Mouse (Mus musculus) embryonic facial prominence, embryonic 11.5 days (tissue): ENCODE data around the gene Gtf3c6. TPM values are rescaled to one million over a fixed set of nuclear protein-coding genes. Genes with fewer than 3 reads are reported as not detected.

Experiments
- ATAC-seq: fragments of 200-750 bp; cut with Nextera tagmentation; replicated peaks from 2 replicates; pipeline ENCODE4 v1.8.0; 2017; ENCODE audit warnings: low read depth; ENCODE audit not compliant: insufficient number of reproducible peaks, low FRiP score, low TSS enrichment
- DNase-seq: peaks from one replicate; pipeline ENCODE4 v3.0.0-alpha.2; 2015; ENCODE audit warnings: low spot score
- H3K27ac ChIP-seq: fragments of 300-500 bp; sonication (generic); replicated peaks from 2 replicates; pipeline ENCODE4 v1.5.1; 2014; ENCODE audit warnings: mild to moderate bottlenecking, low read depth, low read length, control low read depth
- H3K27me3 ChIP-seq: fragments of 300-500 bp; sonication (generic); 2 replicates; pipeline ENCODE4 v1.6.1; 2014; ENCODE audit warnings: mild to moderate bottlenecking, low read length, moderate library complexity, mixed read lengths; ENCODE audit not compliant: control insufficient read depth, insufficient read depth
- H3K36me3 ChIP-seq: fragments of 300-500 bp; sonication (generic); replicated peaks from 2 replicates; pipeline ENCODE4 v1.6.1; 2014; ENCODE audit warnings: low read depth, mild to moderate bottlenecking, low read length, moderate library complexity, mixed read lengths; ENCODE audit not compliant: control insufficient read depth, insufficient read depth
- H3K4me1 ChIP-seq: fragments of 300-500 bp; sonication (generic); 2 replicates; pipeline ENCODE4 v1.6.1; 2014; ENCODE audit warnings: low read length, mixed read lengths; ENCODE audit not compliant: control insufficient read depth, insufficient read depth
- H3K4me2 ChIP-seq: fragments of 300-500 bp; sonication (generic); 2 replicates; pipeline ENCODE4 v1.6.1; 2014; ENCODE audit warnings: low read depth, mild to moderate bottlenecking, control low read depth, low read length, moderate library complexity
- H3K4me3 ChIP-seq: fragments of 300-500 bp; sonication (generic); 2 replicates; pipeline ENCODE4 v1.5.1; 2014; ENCODE audit warnings: low read depth, low read length, control low read depth
- H3K9ac ChIP-seq: fragments of 300-500 bp; sonication (generic); replicated peaks from 2 replicates; pipeline ENCODE4 v1.6.1; 2014; ENCODE audit warnings: mild to moderate bottlenecking, control low read depth, low read length
- H3K9me3 ChIP-seq: fragments of 300-500 bp; sonication (generic); replicated peaks from 2 replicates; pipeline ENCODE4 v1.6.1; 2016; ENCODE audit warnings: mild to moderate bottlenecking, low read length, inconsistent platforms, mixed read lengths; ENCODE audit not compliant: control insufficient read depth
- WGBS: fragments of 180-500 bp; shearing (Covaris S2); extraction: QIAGEN DNeasy Blood & Tissue Kit; methylation state at CpG from one replicate; pipeline ENCODE4 v1.1.7; 2014; 5-methylcytosine and 5-hydroxymethylcytosine counted together
- polyA plus RNA-seq: library from polyadenylated mRNA; unstranded; fragments of >200 nt; fragmentation: Nextera tagmentation; extraction: Ambion mirVana; gene quantifications from 2 replicates; pipeline ENCODE4 v1.2.1, GENCODE M21; 2014

Gene Gtf3c6
- polyA plus RNA-seq, 1 experiment from 2014 or later = 156 TPM

DNA sequence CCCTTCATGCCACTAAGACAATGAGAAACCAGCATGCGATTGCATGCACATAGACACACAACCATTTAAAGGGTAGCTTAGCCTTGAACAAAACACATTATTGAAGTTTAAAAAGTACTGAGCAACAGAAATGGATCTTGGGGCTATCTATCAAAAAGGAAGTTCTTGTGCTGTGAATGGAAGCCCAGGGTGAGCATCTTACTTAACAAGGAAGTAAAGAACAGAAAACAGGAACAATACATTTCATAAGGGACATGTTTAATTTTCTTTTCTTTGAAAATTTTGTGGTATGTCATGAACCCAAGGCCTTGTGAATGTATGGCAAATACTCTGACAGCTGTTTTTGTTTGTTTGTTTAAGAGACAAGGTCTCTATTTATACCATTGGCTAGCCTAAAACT lies 28.2 kb downstream of the Gtf3c6 start:
- WGBS = 94% methylated on average over 1 of the region's 1 CpGs
- Histone ChIP-seq H3K27me3 (no peaks in the 10 kb centered on the region), H3K9ac (no peak overlapping the region), H3K4me2 (no peak overlapping the region), H3K4me1 (no peaks in the 10 kb centered on the region), H3K9me3 (no peaks in the 10 kb centered on the region), H3K36me3 (peaks cover 5% of the 10 kb centered on the region), H3K27ac (no peak overlapping the region), H3K4me3 (no peak overlapping the region)
- DNase-seq = no peak
- ATAC-seq = no peak

DNA sequence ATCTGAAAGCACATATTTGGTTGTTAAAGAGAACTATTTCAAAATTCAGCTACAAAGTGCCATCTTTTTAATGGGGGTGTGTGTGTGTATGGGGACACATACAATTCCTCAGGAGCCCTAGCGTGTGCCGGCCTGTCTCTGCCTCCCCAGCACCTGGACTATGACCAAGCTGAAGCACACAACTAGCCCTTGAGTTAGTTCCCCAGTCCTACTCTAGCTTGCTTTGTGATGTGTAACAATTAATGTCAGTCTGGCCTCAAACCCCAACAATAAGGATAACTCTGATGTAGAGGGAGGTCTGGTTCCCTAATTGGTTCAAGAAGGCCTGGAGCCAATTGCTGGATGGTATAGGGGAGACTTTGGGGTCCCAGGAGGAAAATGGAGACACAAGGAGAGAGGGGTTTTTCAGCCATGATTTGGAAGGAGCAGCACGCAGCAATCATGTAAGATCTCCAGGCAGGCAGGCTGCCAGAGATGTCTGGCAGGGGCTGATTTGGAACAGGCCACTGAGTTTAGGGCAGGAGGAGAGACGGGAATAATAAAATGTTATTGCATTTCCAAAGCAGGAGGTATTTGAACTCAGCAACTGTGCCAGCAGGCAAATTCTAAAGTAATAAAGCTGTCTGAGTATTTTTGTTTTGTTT lies 30.1 kb downstream of the Gtf3c6 start:
- Histone ChIP-seq H3K4me3 (no peak overlapping the region), H3K4me1 (no peaks in the 10 kb centered on the region), H3K27me3 (no peaks in the 10 kb centered on the region), H3K36me3 (peaks cover 5% of the 10 kb centered on the region), H3K9me3 (no peaks in the 10 kb centered on the region), H3K9ac (no peak overlapping the region), H3K27ac (no peak overlapping the region), H3K4me2 (no peak overlapping the region)
- DNase-seq (no peak), ATAC-seq (no peak)
- WGBS = 84% methylated on average over 4 of the region's 4 CpGs

- no peak for DNase-seq
- no peak overlapping the region for H3K4me3 ChIP-seq
- no peaks in the 10 kb centered on the region for H3K9me3 ChIP-seq
- 78% methylated on average over 3 of the region's 3 CpGs for WGBS
- no peaks in the 10 kb centered on the region for H3K27me3 ChIP-seq
- no peaks in the 10 kb centered on the region for H3K4me1 ChIP-seq
- ATAC-seq = no peak
- no peak overlapping the region for H3K27ac ChIP-seq
- H3K36me3 ChIP-seq = peaks cover 8% of the 10 kb centered on the region
- no peak overlapping the region for H3K9ac ChIP-seq
- H3K4me2 ChIP-seq = no peak overlapping the region
These were observed 39.0 kb downstream of the Gtf3c6 start for GRCm38 (mm10) chr10:40218874-40219273.

GRCm38 (mm10) chr10:40212443-40213169 lies 45.3 kb downstream of the Gtf3c6 start:
- H3K4me2 ChIP-seq = no peak overlapping the region
- no peak overlapping the region for H3K9ac ChIP-seq
- no peaks in the 10 kb centered on the region for H3K4me1 ChIP-seq
- no peaks in the 10 kb centered on the region for H3K27me3 ChIP-seq
- H3K9me3 ChIP-seq = no peaks in the 10 kb centered on the region
- DNase-seq (peak; percentile 95), ATAC-seq (peak; percentile 89)
- no peak overlapping the region for H3K27ac ChIP-seq
- no peaks in the 10 kb centered on the region for H3K36me3 ChIP-seq
- 38% methylated on average over 13 of the region's 13 CpGs for WGBS
- H3K4me3 ChIP-seq = no peak overlapping the region

Other genes with a start within 250 kb of the Gtf3c6 start
- not detected in 2 replicates for gene Mfsd4b1, start 232.8 kb downstream of the Gtf3c6 start, polyA plus RNA-seq
- 5.0 and 5.4 TPM in 2 replicates for gene Slc16a10, start 115.8 kb downstream of the Gtf3c6 start, polyA plus RNA-seq
- gene Rpf2, start 11.1 kb downstream of the Gtf3c6 start, polyA plus RNA-seq = 90.8 and 92.6 TPM in 2 replicates
- gene Amd1, start 44.1 kb upstream of the Gtf3c6 start, polyA plus RNA-seq = 112 and 129 TPM in 2 replicates
- 11.3 and 12.3 TPM in 2 replicates for gene Cdk19, start 81.5 kb upstream of the Gtf3c6 start, polyA plus RNA-seq